Mouse (Mus musculus): Measurements from ENCODE around the gene Kcnq5. TPM values are rescaled to one million over a fixed set of nuclear protein-coding genes. Genes with fewer than 3 reads are reported as not detected.
A peak's percentile ranks its signal among the peaks of the same experiment; 100 is the strongest.

Gene Kcnq5
- polyA plus RNA-seq (2016; fragmentation: Nextera tagmentation; extraction: Ambion mirVana), result 0.97 and 1.0 TPM in 2 replicates

- peak within 1 kb of the TSS; percentile 58 for H3K9ac ChIP-seq
- 1% methylated on average over 72 of the region's 89 CpGs for WGBS (ENCODE audit: insufficient replicate concordance)
- H3K27me3 ChIP-seq (replicated peaks), result peaks cover 32% of the 10 kb centered on the region
- H3K27ac ChIP-seq, result no peak within 1 kb of the TSS
- ATAC-seq, result peak; percentile 53
- no peaks in the 10 kb centered on the region for H3K9me3 ChIP-seq (replicated peaks)
- H3K4me3 ChIP-seq, result peak within 1 kb of the TSS; percentile 64
- H3K4me1 ChIP-seq, result peaks cover 32% of the 10 kb centered on the region
- peak within 1 kb of the TSS; percentile 96 for H3K4me2 ChIP-seq
- H3K36me3 ChIP-seq, result no peaks in the 10 kb centered on the region
These were observed at the start of gene Kcnq5 for GRCm38 (mm10) chr1:21961251-21962082. TSS of gene Kcnq5 (minus strand) at chr1:21961942.

DNA sequence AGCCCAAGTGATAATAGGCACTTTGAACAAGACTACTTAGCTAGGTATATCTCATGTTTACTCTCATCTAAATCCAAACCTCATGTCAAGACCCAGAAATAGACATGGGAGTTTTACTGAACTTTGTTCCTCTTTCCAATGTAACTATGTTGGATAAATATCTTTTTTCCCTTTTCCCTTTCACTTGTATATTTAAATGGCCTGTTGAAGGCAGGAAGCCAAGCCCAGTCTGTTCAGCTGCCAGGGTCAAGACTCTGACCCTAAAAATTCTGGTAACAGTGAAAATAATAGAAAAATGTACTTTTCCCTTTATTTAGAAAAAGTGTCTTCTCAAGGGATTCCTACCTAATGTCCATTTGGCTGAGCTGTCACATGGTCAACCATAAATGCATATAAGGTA lies 18.0 kb upstream of the Kcnq5 start:
- H3K9me3 ChIP-seq (replicated peaks), result no peaks in the 10 kb centered on the region
- H3K9ac ChIP-seq, result no peak overlapping the region
- ATAC-seq, result no peak
- H3K36me3 ChIP-seq, result no peaks in the 10 kb centered on the region
- H3K4me1 ChIP-seq, result no peaks in the 10 kb centered on the region
- no peak overlapping the region for H3K4me3 ChIP-seq
- no peak overlapping the region for H3K4me2 ChIP-seq
- no peaks in the 10 kb centered on the region for H3K27me3 ChIP-seq (replicated peaks)
- H3K27ac ChIP-seq, result no peak overlapping the region

GRCm38 (mm10) chr1:21979292-21979691 lies 17.6 kb upstream of the Kcnq5 start:
- no peaks in the 10 kb centered on the region for H3K27me3 ChIP-seq (replicated peaks)
- H3K4me2 ChIP-seq, result no peak overlapping the region
- no peaks in the 10 kb centered on the region for H3K36me3 ChIP-seq
- no peak overlapping the region for H3K4me3 ChIP-seq
- no peaks in the 10 kb centered on the region for H3K9me3 ChIP-seq (replicated peaks)
- ATAC-seq, result no peak
- 47% methylated on average over 1 of the region's 1 CpGs for WGBS (ENCODE audit: insufficient replicate concordance)
- no peaks in the 10 kb centered on the region for H3K4me1 ChIP-seq
- no peak overlapping the region for H3K27ac ChIP-seq
- no peak overlapping the region for H3K9ac ChIP-seq

GRCm38 (mm10) chr1:21974040-21974439 lies 12.3 kb upstream of the Kcnq5 start:
- Histone ChIP-seq H3K36me3 (no peaks in the 10 kb centered on the region), H3K9ac (no peak overlapping the region), H3K4me3 (no peak overlapping the region), H3K4me2 (no peak overlapping the region), H3K27me3 (replicated peaks) (no peaks in the 10 kb centered on the region), H3K4me1 (no peaks in the 10 kb centered on the region), H3K27ac (no peak overlapping the region), H3K9me3 (replicated peaks) (no peaks in the 10 kb centered on the region)
- 50% methylated on average over 3 of the region's 3 CpGs for WGBS (ENCODE audit: insufficient replicate concordance)
- no peak for ATAC-seq

GRCm38 (mm10) chr1:21967139-21967538 lies 5.4 kb upstream of the Kcnq5 start:
- Histone ChIP-seq H3K9ac (no peak overlapping the region), H3K4me3 (no peak overlapping the region), H3K27me3 (replicated peaks) (peaks cover 12% of the 10 kb centered on the region), H3K4me2 (no peak overlapping the region), H3K27ac (no peak overlapping the region), H3K4me1 (peaks cover 12% of the 10 kb centered on the region), H3K36me3 (no peaks in the 10 kb centered on the region), H3K9me3 (replicated peaks) (no peaks in the 10 kb centered on the region)
- no peak for ATAC-seq
- 48% methylated on average over 3 of the region's 3 CpGs for WGBS (ENCODE audit: insufficient replicate concordance)

DNA sequence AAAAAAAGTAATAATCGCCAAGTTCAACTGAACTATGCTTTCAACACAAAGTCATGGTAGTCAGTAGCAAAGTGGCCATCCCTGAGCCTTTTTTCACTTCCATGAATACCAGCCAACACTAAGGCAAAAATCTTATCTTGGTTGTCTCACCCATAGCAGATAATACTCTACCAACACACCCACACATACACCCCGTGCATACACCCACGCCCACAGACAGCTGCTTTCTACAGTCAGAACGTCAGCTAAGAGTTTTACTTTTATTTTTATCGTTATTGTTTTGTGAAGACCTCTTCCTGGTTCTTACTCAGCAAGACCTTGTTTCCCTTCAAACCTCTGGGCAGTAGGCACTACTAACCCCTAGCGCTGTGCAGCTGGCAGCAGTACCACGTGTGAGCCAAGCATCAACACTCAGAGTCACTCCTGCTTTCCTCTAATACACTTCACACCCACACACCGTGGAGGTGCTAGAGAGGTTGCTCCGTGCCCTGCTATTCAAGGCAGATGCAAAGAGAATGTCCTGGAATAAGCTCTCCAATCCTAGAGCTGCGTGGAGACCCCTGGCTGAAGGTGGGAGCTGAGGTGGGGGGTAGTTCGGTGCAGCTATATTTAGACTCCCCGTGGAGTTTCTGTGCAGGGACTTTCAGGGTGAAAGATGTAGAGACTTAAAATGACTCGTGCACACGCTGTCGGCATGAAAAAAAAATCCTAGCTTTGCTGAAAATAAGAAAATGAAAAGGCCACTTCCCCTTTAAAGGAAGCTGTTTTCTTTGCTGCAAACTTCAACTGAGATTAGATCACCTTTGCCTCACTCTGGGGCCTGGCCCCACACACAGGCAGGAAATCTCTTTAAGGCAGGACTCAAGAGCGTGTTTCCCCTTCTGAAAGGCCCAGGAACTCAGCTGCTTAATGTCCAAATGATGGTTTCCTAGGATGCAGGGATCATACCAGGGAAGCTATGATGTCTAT lies 1.4 kb upstream of the Kcnq5 start:
- Histone ChIP-seq H3K9me3 (replicated peaks) (no peaks in the 10 kb centered on the region), H3K4me3 (no peak overlapping the region), H3K27ac (no peak overlapping the region), H3K4me2 (peak overlapping the region; percentile 96), H3K27me3 (replicated peaks) (peaks cover 32% of the 10 kb centered on the region), H3K4me1 (peaks cover 32% of the 10 kb centered on the region), H3K9ac (no peak overlapping the region), H3K36me3 (no peaks in the 10 kb centered on the region)
- 13% methylated on average over 16 of the region's 16 CpGs for WGBS (ENCODE audit: insufficient replicate concordance)
- no peak for ATAC-seq

DNA sequence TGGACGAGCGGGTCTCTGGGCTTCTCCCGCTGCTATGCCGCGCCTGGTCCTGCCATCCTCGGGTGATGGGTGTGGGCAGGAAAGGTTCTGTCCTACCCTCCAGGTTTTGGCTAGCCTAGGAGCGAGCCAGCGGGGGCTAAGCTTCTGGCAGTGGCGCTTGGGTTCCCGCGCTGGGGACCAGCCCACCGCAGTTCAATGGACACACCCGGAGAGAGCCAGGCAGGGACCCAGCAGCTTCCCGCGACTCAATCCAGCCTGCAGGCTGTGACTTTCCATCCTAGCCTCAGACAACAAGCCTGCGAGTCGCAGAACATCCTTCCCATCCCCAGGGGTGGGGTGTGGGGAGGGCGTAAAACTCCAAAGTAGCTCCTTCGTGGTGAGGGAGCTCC lies 335 bp upstream of the Kcnq5 start:
- ATAC-seq, result peak; percentile 20; the same call in 1 of the 2 replicates
- Histone ChIP-seq H3K27me3 (replicated peaks) (peaks cover 32% of the 10 kb centered on the region), H3K9ac (peak overlapping the region; percentile 27; the same call in 1 of the 2 replicates)

DNA sequence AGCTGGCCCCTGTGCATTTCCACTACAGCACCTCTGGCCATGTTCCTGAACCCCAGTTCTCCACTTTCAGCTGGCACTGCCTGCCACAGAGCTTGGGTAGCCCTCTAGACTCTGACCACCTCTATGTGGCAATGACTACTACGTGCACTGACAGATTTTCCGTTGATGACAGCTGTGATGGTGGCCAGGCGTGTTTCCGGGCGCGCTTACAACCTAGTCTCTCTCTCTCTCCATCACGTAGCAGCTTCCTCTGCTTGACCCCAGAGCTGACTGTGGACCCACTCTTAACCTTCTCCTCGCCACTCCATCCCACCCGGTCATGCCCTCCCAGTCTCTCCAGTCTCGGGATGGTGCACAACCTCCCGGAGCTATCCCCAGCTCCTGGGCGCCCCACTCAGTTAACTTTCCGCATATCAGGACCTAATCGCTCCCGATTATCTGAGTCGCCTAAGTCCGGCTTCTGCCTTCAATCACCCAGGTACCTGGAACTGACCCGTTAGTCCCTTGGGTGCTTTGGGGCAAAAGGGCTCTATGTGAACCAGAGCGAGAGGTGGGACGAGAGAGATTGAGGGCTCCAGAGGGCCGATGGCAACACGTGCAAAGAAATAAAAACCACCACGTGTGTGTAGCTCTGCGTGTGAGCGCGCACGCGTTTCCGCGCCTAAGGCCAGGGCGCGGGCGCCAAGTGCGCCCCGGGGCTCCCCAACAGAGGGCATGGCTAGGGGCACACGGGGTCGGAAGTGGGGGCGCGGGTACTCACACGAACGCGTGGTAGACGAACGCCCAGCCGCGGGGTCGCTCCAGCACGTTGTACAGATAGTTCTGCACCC lies 1.1 kb downstream of the Kcnq5 start:
- H3K9me3 ChIP-seq (replicated peaks), result no peaks in the 10 kb centered on the region
- H3K27me3 ChIP-seq (replicated peaks), result peaks cover 32% of the 10 kb centered on the region
- peak; percentile 61 for ATAC-seq
- H3K9ac ChIP-seq, result peak overlapping the region; percentile 58
- H3K27ac ChIP-seq, result no peak overlapping the region
- peaks cover 32% of the 10 kb centered on the region for H3K4me1 ChIP-seq
- peak overlapping the region; percentile 64 for H3K4me3 ChIP-seq
- H3K4me2 ChIP-seq, result peak overlapping the region; percentile 96
- no peaks in the 10 kb centered on the region for H3K36me3 ChIP-seq
- under 1% methylated on average over 48 of the region's 48 CpGs for WGBS (ENCODE audit: insufficient replicate concordance)

More for the DNA sequence above, 335 bp upstream of the Kcnq5 start:
- Histone ChIP-seq H3K36me3 (no peaks in the 10 kb centered on the region), H3K4me3 (peak overlapping the region; percentile 64), H3K27ac (no peak overlapping the region), H3K4me1 (peaks cover 32% of the 10 kb centered on the region), H3K9me3 (replicated peaks) (no peaks in the 10 kb centered on the region), H3K4me2 (peak overlapping the region; percentile 96)
- under 1% methylated on average over 19 of the region's 19 CpGs for WGBS (ENCODE audit: insufficient replicate concordance)

DNA sequence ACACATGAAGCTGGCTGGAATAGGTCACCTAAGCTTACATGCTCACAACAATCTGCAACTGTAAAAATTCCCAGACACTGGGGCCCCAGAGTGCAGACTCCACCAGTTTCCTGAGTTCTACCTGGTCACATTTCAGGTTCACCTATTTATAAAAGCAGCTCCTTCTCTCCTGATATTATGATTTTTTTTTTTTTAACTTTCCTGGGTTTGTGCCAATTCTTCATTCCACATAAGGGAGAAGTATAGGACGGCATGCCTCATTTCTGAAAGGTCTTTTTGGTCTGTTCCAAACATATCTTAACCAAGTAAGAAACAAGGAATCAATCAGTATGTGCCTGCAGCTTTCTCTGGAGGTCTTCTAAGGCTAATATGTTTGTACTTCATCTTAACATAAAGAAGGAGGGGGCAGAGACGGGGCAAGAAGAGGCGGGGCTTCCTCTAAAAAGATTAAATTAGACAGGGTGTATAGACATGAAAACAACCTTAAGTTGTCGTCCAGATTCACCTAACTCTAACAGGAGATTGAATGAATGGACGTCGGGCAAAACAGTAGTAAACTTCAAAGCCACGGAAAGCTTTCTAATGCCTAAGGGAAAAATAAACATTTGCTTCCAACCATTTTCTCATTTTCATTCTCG lies 2.0 kb downstream of the Kcnq5 start:
- no peaks in the 10 kb centered on the region for H3K36me3 ChIP-seq
- WGBS (ENCODE audit: insufficient replicate concordance), result 18% methylated on average over 8 of the region's 8 CpGs
- no peak for ATAC-seq
- H3K4me1 ChIP-seq, result peaks cover 32% of the 10 kb centered on the region
- H3K9me3 ChIP-seq (replicated peaks), result no peaks in the 10 kb centered on the region
- no peak overlapping the region for H3K9ac ChIP-seq
- peak overlapping the region; percentile 96 for H3K4me2 ChIP-seq
- H3K4me3 ChIP-seq, result peak overlapping the region; percentile 64
- peaks cover 32% of the 10 kb centered on the region for H3K27me3 ChIP-seq (replicated peaks)
- no peak overlapping the region for H3K27ac ChIP-seq

GRCm38 (mm10) chr1:21958013-21958412 lies 3.7 kb downstream of the Kcnq5 start:
- no peak for ATAC-seq
- H3K36me3 ChIP-seq, result no peaks in the 10 kb centered on the region

DNA sequence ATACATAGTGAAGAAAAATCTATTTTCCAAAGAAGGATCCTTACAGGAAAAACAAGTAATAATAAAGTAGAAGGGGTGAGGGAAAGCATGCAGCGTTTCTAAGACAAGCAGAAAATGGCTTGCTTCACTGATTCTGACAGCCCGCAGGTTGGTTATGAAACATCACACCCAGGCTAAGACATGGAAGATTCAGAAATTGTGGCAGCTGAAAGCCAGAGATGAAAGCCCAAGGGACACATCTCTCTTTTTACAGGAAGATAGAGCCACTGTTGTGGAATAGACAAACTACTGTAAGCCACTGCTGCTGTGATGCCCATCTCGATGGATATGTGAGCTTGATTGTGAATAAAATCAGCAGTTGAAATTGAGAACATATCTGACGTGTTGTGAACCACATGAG lies 20.9 kb downstream of the Kcnq5 start:
- H3K36me3 ChIP-seq, result no peaks in the 10 kb centered on the region
- H3K27me3 ChIP-seq (replicated peaks), result no peaks in the 10 kb centered on the region
- H3K9me3 ChIP-seq (replicated peaks), result no peaks in the 10 kb centered on the region
- H3K4me1 ChIP-seq, result no peaks in the 10 kb centered on the region
- ATAC-seq, result no peak
- WGBS (ENCODE audit: insufficient replicate concordance), result 58% methylated on average over 4 of the region's 4 CpGs
- H3K9ac ChIP-seq, result no peak overlapping the region
- no peak overlapping the region for H3K27ac ChIP-seq
- no peak overlapping the region for H3K4me3 ChIP-seq
- H3K4me2 ChIP-seq, result no peak overlapping the region

More at GRCm38 (mm10) chr1:21958013-21958412, 3.7 kb downstream of the Kcnq5 start:
- peaks cover 28% of the 10 kb centered on the region for H3K4me1 ChIP-seq
- WGBS (ENCODE audit: insufficient replicate concordance), result 59% methylated on average over 4 of the region's 4 CpGs
- H3K4me2 ChIP-seq, result no peak overlapping the region
- no peak overlapping the region for H3K4me3 ChIP-seq
- no peak overlapping the region for H3K9ac ChIP-seq
- peaks cover 29% of the 10 kb centered on the region for H3K27me3 ChIP-seq (replicated peaks)
- no peaks in the 10 kb centered on the region for H3K9me3 ChIP-seq (replicated peaks)
- no peak overlapping the region for H3K27ac ChIP-seq
